Mouse (Mus musculus): ENCODE measurements at regions not wholly inside any gene's neighbourhood (a gene's known extent, or its start where the extent isn't known, plus 50 kb on each side); places are given as distances from the start of the nearest gene placed in this dataset.

- Histone ChIP-seq H3K4me3 (replicated peaks; ENCODE audit: control insufficient read depth, low read depth, low read length) (no peak overlapping the region), H3K4me1 (ENCODE audit: control insufficient read depth, insufficient read depth, low read length) (peaks cover 12% of the 10 kb centered on the region), H3K27ac (ENCODE audit: control insufficient read depth, insufficient read depth, low read depth, low read length, poor library complexity) (no peak overlapping the region)
- 61% methylated on average over 8 of the region's 8 CpGs for WGBS
- TF ChIP-seq CTCF (IDR thresholded peaks at IDR 0.05; ENCODE audit: control insufficient read depth, insufficient read depth, low read length) (no peak), POLR2A (IDR thresholded peaks at IDR 0.05; ENCODE audit: borderline replicate concordance, control insufficient read depth, low read depth, low read length) (no peak)
Measured at GRCm38 (mm10) chr9:14091099-14091930, 183.6 kb upstream of the Sesn3 start.

GRCm38 (mm10) chr9:14092996-14093442, 181.8 kb upstream of the Sesn3 start:
- H3K4me1 ChIP-seq (ENCODE audit: control insufficient read depth, insufficient read depth, low read length): peaks cover 8% of the 10 kb centered on the region
- TF ChIP-seq CTCF (IDR thresholded peaks at IDR 0.05; ENCODE audit: control insufficient read depth, insufficient read depth, low read length): no peak
- TF ChIP-seq POLR2A (IDR thresholded peaks at IDR 0.05; ENCODE audit: borderline replicate concordance, control insufficient read depth, low read depth, low read length): no peak
- no peak overlapping the region for H3K4me3 ChIP-seq (replicated peaks; ENCODE audit: control insufficient read depth, low read depth, low read length)
- WGBS: 2% methylated on average over 2 of the region's 2 CpGs
- H3K27ac ChIP-seq (ENCODE audit: control insufficient read depth, insufficient read depth, low read depth, low read length, poor library complexity): 0 out of 2 replicates have a peak overlapping the region, but pooled peaks have one; percentile 9

- 25% methylated on average over 1 of the region's 1 CpGs for WGBS
- Histone ChIP-seq H3K4me1 (ENCODE audit: control insufficient read depth, insufficient read depth, low read length) (peaks cover 2% of the 10 kb centered on the region), H3K27ac (ENCODE audit: control insufficient read depth, insufficient read depth, low read depth, low read length, poor library complexity) (no peak overlapping the region), H3K4me3 (replicated peaks; ENCODE audit: control insufficient read depth, low read depth, low read length) (no peak overlapping the region)
- TF ChIP-seq CTCF (IDR thresholded peaks at IDR 0.05; ENCODE audit: control insufficient read depth, insufficient read depth, low read length) (no peak), POLR2A (IDR thresholded peaks at IDR 0.05; ENCODE audit: borderline replicate concordance, control insufficient read depth, low read depth, low read length) (no peak)
Measured at GRCm38 (mm10) chr9:14103538-14103937, 171.3 kb upstream of the Sesn3 start.

- no peak overlapping the region for H3K27ac ChIP-seq (ENCODE audit: control insufficient read depth, insufficient read depth, low read depth, low read length, poor library complexity)
- WGBS: 66% methylated on average over 2 of the region's 2 CpGs
- H3K4me1 ChIP-seq (ENCODE audit: control insufficient read depth, insufficient read depth, low read length): peaks cover 2% of the 10 kb centered on the region
- no peak overlapping the region for H3K4me3 ChIP-seq (replicated peaks; ENCODE audit: control insufficient read depth, low read depth, low read length)
- TF ChIP-seq CTCF (IDR thresholded peaks at IDR 0.05; ENCODE audit: control insufficient read depth, insufficient read depth, low read length) (no peak), POLR2A (IDR thresholded peaks at IDR 0.05; ENCODE audit: borderline replicate concordance, control insufficient read depth, low read depth, low read length) (no peak)
Measured at GRCm38 (mm10) chr9:14104921-14105320, 169.9 kb upstream of the Sesn3 start.

GRCm38 (mm10) chr9:14106371-14106770, 168.5 kb upstream of the Sesn3 start:
- peaks cover 2% of the 10 kb centered on the region for H3K4me1 ChIP-seq (ENCODE audit: control insufficient read depth, insufficient read depth, low read length)
- 59% methylated on average over 1 of the region's 1 CpGs for WGBS
- H3K27ac ChIP-seq (ENCODE audit: control insufficient read depth, insufficient read depth, low read depth, low read length, poor library complexity): no peak overlapping the region
- H3K4me3 ChIP-seq (replicated peaks; ENCODE audit: control insufficient read depth, low read depth, low read length): no peak overlapping the region
- TF ChIP-seq POLR2A (IDR thresholded peaks at IDR 0.05; ENCODE audit: borderline replicate concordance, control insufficient read depth, low read depth, low read length) (no peak), CTCF (IDR thresholded peaks at IDR 0.05; ENCODE audit: control insufficient read depth, insufficient read depth, low read length) (no peak)

- Histone ChIP-seq H3K4me1 (ENCODE audit: control insufficient read depth, insufficient read depth, low read length) (peaks cover 2% of the 10 kb centered on the region), H3K4me3 (replicated peaks; ENCODE audit: control insufficient read depth, low read depth, low read length) (no peak overlapping the region), H3K27ac (ENCODE audit: control insufficient read depth, insufficient read depth, low read depth, low read length, poor library complexity) (no peak overlapping the region)
- TF ChIP-seq CTCF (IDR thresholded peaks at IDR 0.05; ENCODE audit: control insufficient read depth, insufficient read depth, low read length): no peak
- TF ChIP-seq POLR2A (IDR thresholded peaks at IDR 0.05; ENCODE audit: borderline replicate concordance, control insufficient read depth, low read depth, low read length): no peak
- WGBS: 92% methylated on average over 4 of the region's 4 CpGs
Measured at GRCm38 (mm10) chr9:14108798-14109197, 166.1 kb upstream of the Sesn3 start.

GRCm38 (mm10) chr9:14109492-14109891, 165.4 kb upstream of the Sesn3 start:
- 76% methylated on average over 4 of the region's 4 CpGs for WGBS
- no peak for TF ChIP-seq POLR2A (IDR thresholded peaks at IDR 0.05; ENCODE audit: borderline replicate concordance, control insufficient read depth, low read depth, low read length)
- no peak for TF ChIP-seq CTCF (IDR thresholded peaks at IDR 0.05; ENCODE audit: control insufficient read depth, insufficient read depth, low read length)

GRCm38 (mm10) chr9:14111713-14112112, 163.2 kb upstream of the Sesn3 start:
- H3K4me3 ChIP-seq (replicated peaks; ENCODE audit: control insufficient read depth, low read depth, low read length): no peak overlapping the region
- no peak overlapping the region for H3K27ac ChIP-seq (ENCODE audit: control insufficient read depth, insufficient read depth, low read depth, low read length, poor library complexity)
- H3K4me1 ChIP-seq (ENCODE audit: control insufficient read depth, insufficient read depth, low read length): peaks cover 2% of the 10 kb centered on the region
- WGBS: 43% methylated on average over 2 of the region's 2 CpGs
- TF ChIP-seq CTCF (IDR thresholded peaks at IDR 0.05; ENCODE audit: control insufficient read depth, insufficient read depth, low read length) (no peak), POLR2A (IDR thresholded peaks at IDR 0.05; ENCODE audit: borderline replicate concordance, control insufficient read depth, low read depth, low read length) (no peak)

More at GRCm38 (mm10) chr9:14109492-14109891, 165.4 kb upstream of the Sesn3 start:
- peaks cover 2% of the 10 kb centered on the region for H3K4me1 ChIP-seq (ENCODE audit: control insufficient read depth, insufficient read depth, low read length)
- H3K4me3 ChIP-seq (replicated peaks; ENCODE audit: control insufficient read depth, low read depth, low read length): no peak overlapping the region
- no peak overlapping the region for H3K27ac ChIP-seq (ENCODE audit: control insufficient read depth, insufficient read depth, low read depth, low read length, poor library complexity)
